Mouse (Mus musculus) thymus, postnatal 10 days (tissue): Measurements from ENCODE around the gene Chst11.
A peak's percentile ranks its signal among the peaks of the same experiment; 100 is the strongest.

ENCODE experiments used
- DNase-seq, 2 experiments: peaks; one replicate each; pipeline ENCODE4 v3.0.0; 2021; ENCODE audit warnings: low spot score in 2 of 2

Chst11 gene

DNA sequence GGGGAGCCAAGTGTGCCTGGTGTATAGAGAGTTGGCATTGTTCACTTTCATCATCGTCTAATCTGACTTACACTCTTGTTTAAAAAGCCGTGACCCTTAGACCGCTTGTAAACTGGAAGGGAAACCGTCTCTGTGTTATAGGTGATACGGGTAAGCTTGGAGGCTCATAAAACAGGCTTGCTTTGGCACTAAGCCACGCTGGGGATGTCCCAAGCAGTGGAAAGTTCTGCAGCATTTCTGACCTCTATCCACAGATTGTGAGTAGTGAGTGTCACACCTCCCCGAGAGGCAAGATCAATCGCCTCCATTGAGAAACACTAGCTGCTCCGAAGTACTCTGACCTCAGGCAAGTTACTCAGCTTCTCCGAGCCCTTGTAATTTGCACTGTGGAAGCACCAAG lies 47.3 kb downstream of the Chst11 start:
- no peak for DNase-seq

DNA sequence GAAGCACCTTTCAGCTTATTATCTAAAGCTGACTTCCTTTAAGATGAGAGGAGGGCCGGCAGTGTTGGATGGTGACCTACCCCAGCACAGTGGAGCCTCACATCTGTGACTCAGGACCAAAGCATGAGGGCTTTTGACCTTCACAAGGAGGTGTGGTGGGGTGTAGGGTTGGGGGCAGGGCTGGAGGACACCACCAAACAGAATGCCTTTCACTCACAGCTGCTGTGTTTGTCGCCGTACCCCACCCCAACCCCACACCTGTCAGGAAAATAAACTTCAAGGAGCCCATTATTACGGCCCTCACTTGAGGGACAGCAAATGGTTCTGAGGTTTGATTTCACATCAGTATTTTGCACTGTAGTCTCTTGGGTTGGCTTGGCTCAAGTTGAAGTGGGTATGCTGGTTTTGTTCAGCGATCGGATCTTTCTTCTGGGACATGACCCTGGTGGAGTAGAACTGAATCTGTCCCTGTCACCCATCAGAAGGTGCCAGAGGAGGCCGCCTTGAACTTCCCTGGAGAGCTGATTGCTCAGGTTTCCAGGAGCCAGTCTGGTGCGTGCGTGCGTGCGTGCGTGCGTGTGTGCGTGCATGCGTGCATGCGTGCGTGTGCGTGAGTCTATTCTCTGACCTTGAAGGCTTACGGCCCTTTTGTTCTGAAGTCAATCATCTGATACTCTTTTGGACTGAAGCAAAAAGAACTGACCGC lies 51.2 kb downstream of the Chst11 start:
- DNase-seq: no peak

GRCm38 (mm10) chr10:83038166-83038565 lies 52.9 kb downstream of the Chst11 start:
- no peak for DNase-seq

DNA sequence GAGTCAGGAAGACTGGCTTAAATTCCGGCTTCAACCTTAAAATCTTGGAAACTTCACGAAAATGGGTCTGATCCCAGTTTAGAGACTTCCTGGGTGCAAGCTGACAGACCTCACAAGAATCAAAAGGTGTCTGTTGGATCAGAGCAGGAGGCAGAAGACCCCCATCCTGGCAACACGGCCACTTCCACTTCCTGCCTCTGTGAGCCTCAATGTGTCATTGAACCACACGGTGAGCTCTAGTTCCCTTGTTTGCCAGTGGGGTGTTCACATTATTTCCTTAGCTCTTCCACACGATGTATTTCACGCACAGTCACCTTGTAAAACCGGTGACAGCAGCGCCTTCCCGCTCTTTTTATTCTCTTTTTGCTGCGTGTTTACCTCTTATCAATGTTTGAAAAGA lies 54.1 kb downstream of the Chst11 start:
- DNase-seq: peak; percentile 38 to 39

- no peak for DNase-seq
Observed at GRCm38 (mm10) chr10:83041875-83042274, 56.6 kb downstream of the Chst11 start.

GRCm38 (mm10) chr10:83042613-83043477 lies 57.5 kb downstream of the Chst11 start:
- DNase-seq: no peak

GRCm38 (mm10) chr10:83043478-83044259 lies 58.4 kb downstream of the Chst11 start:
- no peak for DNase-seq

GRCm38 (mm10) chr10:83049174-83049780 lies 64.0 kb downstream of the Chst11 start:
- no peak for DNase-seq

DNA sequence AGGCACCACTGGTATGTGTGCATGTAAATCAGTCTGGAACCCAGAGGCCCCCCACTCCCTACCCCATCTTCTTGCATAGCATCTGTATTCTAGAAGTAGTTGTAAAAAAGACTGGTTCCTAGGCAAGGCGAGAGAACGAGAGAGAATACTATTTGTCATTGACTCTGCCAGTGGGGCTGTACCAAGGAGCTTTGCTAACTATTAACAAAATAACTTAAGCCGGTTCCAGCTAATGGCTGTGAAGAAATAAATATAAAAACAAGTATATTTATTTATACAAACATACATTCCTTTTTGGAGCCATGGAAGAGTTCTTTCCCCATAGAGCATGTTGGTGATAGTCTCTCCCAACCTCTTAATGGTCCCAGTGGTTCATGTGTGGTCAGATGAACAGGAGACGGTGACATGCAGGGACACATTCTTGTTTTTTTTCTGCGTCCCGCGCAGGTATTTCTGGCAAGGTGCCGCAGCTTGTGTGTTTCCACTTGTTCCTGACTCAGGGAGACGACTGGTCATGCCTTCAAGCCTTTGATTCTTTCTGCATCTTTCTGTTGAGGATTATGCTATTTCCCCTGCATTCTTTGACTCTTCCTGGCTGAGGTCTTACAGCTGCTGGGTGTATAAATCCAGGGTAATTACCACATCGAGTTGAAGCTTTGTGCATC lies 68.7 kb downstream of the Chst11 start:
- DNase-seq: no peak

- DNase-seq: no peak
Observed at GRCm38 (mm10) chr10:83056291-83056690, 71.0 kb downstream of the Chst11 start.

DNA sequence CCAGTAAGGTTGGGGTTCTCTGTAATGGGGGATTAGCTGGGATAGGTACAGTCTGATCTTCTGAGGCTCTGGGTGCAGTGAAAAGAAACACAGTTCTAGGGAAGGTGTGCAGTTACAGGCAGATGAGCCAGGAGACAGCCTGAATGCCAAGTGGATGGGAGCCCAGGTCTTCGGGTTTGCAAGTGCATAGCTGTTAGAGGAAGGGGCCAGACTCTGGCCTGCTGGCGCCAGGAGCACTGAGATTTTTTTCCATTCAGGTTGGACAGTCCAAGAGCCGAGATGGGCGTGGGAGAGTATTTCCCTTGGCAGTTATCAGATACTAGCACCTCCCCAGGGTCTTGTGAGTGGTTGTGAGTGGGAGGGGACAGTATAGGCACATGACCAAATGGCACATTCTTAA lies 71.6 kb downstream of the Chst11 start:
- no peak for DNase-seq

DNA sequence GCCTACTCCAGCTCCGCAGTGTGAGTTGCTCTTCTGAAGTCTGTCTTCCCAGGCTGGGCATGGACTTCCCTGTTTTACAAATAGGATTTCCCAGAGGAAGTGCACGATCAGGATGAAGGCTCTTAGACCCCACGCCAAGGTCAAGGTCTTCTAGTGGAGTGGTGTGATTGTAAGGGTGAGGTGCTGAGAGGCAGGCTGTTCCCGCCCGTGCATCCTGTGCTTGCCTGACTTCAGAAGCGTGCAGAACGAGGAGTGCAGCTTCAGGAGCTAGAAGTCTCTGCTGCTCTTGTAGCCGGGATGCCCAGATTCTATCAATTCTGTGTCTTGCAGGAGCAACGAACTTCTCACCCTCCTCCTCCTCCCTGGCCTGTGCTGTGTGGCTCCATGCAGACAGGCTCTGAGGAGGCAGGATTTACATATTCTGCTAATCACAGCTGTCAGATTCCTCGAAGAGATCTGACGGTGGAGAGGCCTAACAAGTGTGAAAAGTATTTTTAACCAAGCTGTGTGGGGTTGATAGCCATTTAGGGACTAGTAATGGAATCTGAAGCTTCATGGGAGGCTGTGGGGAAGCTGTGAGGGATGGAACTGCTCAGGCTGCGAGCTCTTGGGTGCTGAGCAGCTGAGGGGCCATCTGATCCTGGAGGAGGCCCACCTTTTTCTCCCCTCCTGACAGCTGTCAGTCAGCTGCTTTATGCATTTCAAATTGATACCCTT lies 74.9 kb downstream of the Chst11 start:
- DNase-seq: no peak

- DNase-seq: no peak
Observed at GRCm38 (mm10) chr10:83062315-83062714, 77.0 kb downstream of the Chst11 start.

DNA sequence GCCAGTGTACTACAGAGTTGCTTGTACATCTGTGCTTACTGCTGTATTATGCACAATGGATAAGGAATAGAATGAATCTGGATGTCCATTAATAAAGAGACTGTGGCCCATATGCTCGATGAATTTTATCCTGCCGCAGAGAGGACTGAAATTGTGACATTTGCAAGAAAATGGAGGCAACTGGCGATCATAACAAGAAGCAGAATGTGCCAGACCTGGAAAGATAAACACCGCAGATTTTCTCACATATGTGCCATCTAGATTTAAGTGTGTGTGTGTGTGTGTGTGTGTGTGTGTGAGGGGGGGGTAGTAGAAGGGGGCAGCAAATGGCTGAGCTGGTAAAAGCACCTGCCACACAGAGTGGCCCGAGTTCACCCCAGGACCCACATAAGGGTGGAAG lies 79.5 kb downstream of the Chst11 start:
- no peak for DNase-seq

GRCm38 (mm10) chr10:83066159-83066558 lies 80.9 kb downstream of the Chst11 start:
- DNase-seq: no peak

DNA sequence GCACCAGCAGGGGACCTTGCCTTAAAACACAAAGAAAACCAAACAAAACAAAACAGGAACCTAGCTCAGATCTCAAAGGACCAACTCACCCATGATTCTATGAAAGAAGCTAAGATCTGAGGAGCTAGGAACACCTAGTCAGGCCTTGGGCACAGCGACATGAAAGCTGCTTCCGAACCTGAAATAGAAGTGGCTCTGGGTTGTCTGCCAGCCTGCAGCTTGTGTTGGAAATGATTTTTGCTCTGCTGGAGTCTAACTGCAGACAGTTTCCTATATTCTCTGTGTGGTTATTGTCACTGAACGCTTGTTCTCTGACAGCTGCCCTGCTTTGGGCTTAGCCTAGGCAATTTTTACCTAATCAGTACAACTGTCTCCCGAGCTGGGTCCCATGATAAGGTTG lies 82.0 kb downstream of the Chst11 start:
- no peak for DNase-seq

- no peak for DNase-seq
Observed at GRCm38 (mm10) chr10:83068466-83068865, 83.2 kb downstream of the Chst11 start.

DNA sequence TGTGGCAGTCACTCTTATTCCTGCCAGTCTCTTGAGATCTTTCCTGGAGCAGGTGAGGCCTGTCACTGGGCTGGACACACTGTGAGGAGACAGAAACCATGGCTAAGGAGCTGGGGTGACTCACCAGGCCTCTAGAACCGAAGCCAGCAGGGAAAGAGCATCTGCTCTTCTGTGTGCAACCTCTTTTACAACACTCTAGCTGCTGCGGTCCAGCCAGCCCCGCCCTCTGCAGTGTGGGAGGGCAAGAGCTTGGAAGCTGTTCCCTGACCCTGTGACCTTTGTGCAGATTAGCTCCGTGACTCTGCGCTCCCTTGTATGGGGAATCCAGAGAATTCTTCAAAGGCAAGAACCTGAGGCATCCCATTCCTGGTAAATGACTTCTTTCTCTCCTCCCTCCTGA lies 84.5 kb downstream of the Chst11 start:
- DNase-seq: no peak

- peak; percentile 75 for DNase-seq
Observed at GRCm38 (mm10) chr10:83071785-83072580, 86.7 kb downstream of the Chst11 start.

DNA sequence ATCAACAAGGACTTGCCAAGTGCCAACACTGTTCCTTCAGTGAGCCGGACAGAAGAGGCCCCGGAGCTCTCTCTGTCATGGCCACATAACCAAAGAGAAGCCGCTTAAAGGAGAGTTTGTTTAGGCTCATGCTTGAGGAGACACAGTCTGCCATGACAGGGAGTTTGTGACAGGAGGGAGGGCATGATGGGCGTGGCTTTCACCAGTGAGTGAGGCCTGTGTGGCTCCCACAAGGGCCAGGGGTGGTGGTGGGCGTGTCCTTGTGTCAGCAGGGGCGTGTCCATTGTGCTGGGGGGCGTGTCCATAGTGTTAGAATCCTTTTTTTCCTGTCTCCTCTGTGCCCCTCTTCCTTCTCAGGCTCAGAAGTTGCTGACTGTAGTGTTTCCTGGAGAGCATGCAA lies 87.8 kb downstream of the Chst11 start:
- peak; percentile 54 to 61 for DNase-seq
